ENCODE assay signal across 9 mouse cellular contexts in genomic region chr12:76095117-76096035, GRCm38 (mm10).
A peak's percentile ranks its signal among the peaks of the same experiment; 100 is the strongest.
DNase-seq lines count a peak whose midpoint lies in the region; ATAC-seq lines count a peak whose summit lies in the region.
"Had no signal": no experiment of that assay in that cellular context is flagged by ENCODE, and none has a peak within 500 bp of the region (broad histone marks: within the 10 kb centered on the region; RNA-seq: fewer than 3 reads in every experiment).

No protein-coding gene starts in this region.

- no peak overlapping the region for H3K9ac ChIP-seq in lung, embryonic 16.5 days (ENCODE audit: low read length)
- H3K9ac ChIP-seq in midbrain, embryonic 13.5 days (replicated peaks) = no peak overlapping the region
- H3K9ac ChIP-seq: liver, embryonic 14.5 days had no signal

- H3K4me3 ChIP-seq in lung, embryonic 16.5 days (ENCODE audit: low read length) = no peak overlapping the region
- H3K4me3 ChIP-seq in midbrain, embryonic 13.5 days (replicated peaks) = no peak overlapping the region

- H3K4me1 ChIP-seq in lung, embryonic 16.5 days (replicated peaks; ENCODE audit: control insufficient read depth, insufficient read depth, low read length) = peaks cover 17% of the 10 kb centered on the region
- H3K4me1 ChIP-seq in midbrain, embryonic 13.5 days (replicated peaks) = no peaks in the 10 kb centered on the region

- no peak overlapping the region for H3K27ac ChIP-seq in lung, embryonic 16.5 days (ENCODE audit: low read length)
- no peak overlapping the region for H3K27ac ChIP-seq in midbrain, embryonic 13.5 days
- H3K27ac ChIP-seq: liver, embryonic 14.5 days had no signal

- peaks cover 36% of the 10 kb centered on the region for H3K36me3 ChIP-seq in lung, embryonic 16.5 days (ENCODE audit: control insufficient read depth, insufficient read depth, low read length)
- peaks cover 74% of the 10 kb centered on the region for H3K36me3 ChIP-seq in midbrain, embryonic 13.5 days

- 45% methylated on average over 30 of the region's 30 CpGs for WGBS in lung, embryonic 16.5 days
- WGBS in midbrain, embryonic 13.5 days = 76% methylated on average over 30 of the region's 30 CpGs

- H3K9me3 ChIP-seq in lung, embryonic 16.5 days (ENCODE audit: control insufficient read depth, low read length) = no peaks in the 10 kb centered on the region
- no peaks in the 10 kb centered on the region for H3K9me3 ChIP-seq in midbrain, embryonic 13.5 days

- no peaks in the 10 kb centered on the region for H3K27me3 ChIP-seq in lung, embryonic 16.5 days (ENCODE audit: control insufficient read depth, insufficient read depth, low read depth, low read length)
- H3K27me3 ChIP-seq in midbrain, embryonic 13.5 days = no peaks in the 10 kb centered on the region

- peak; percentile 30 to 47 for DNase-seq in cerebellum, postnatal 14 days
- peak; percentile 30 for DNase-seq in right cerebral cortex, adult 18-20 months
- no peak for DNase-seq in right cerebral cortex, postnatal 4 days
- peak; percentile 74 for DNase-seq in thymus, postnatal 4 days

- no peak overlapping the region for H3K4me2 ChIP-seq in lung, embryonic 16.5 days (ENCODE audit: low read depth, low read length)
- H3K4me2 ChIP-seq in midbrain, embryonic 13.5 days (replicated peaks) = no peak overlapping the region

- ATAC-seq in cerebellum, adult (ENCODE audit: insufficient number of reproducible peaks, low FRiP score, low TSS enrichment) = no peak
- ATAC-seq in lung, embryonic 16.5 days (ENCODE audit: low read depth) = peak; percentile 77
- ATAC-seq in midbrain, embryonic 13.5 days = no peak
- ATAC-seq in erythroblast, adult 5-6 weeks (replicated peaks; ENCODE audit: low FRiP score, poor library complexity, severe bottlenecking) = no peak
